Mouse (Mus musculus): Measurements from ENCODE around the gene Rpl12.
"Not testable (repeated sequence)": the region's sequence is repeated elsewhere in the genome, so short reads cannot be mapped to it uniquely, and the experiment has no call there.

The Rpl12 gene

GRCm38 (mm10) chr2:32981725-32982271, 20.4 kb downstream of the Rpl12 start, which contains the start of gene Slc2a8:
Gene Slc2a8 (minus strand): TSS chr2:32982083.
- DNase-seq (ENCODE audit: low spot score), result peak; percentile 47

- no peak for DNase-seq (ENCODE audit: low spot score)
These were observed 21.3 kb downstream of the Rpl12 start for GRCm38 (mm10) chr2:32982700-32983099.

GRCm38 (mm10) chr2:32983617-32984016, 22.3 kb downstream of the Rpl12 start:
- no peak for DNase-seq (ENCODE audit: low spot score)

- DNase-seq (ENCODE audit: low spot score), result no peak
These were observed 24.5 kb downstream of the Rpl12 start for GRCm38 (mm10) chr2:32985844-32986243.

- DNase-seq (ENCODE audit: low spot score), result no peak
These were observed 28.0 kb downstream of the Rpl12 start for GRCm38 (mm10) chr2:32989376-32989775.

GRCm38 (mm10) chr2:32990167-32990832, 28.9 kb downstream of the Rpl12 start:
- no peak for DNase-seq (ENCODE audit: low spot score)

DNA sequence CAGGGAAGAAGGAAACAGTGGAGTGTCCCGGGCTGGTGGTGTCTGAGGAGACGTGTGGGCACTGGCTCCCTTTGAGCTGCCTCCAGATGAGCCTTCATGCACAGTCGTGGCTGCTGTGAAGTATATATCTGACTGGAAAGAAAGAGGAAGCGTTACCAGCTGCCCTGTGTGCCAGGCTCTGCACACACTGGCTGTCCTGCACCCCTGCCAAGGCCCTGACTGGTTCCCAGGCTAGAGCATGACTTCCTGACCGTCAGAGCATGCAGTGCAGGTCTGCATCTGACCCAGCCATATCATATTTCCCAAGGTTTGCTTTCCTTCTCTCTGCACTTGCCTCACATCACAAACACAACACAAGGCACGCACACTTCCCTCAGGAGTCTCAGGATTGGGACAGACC, 30.8 kb downstream of the Rpl12 start:
- DNase-seq (ENCODE audit: low spot score), result no peak

- no peak for DNase-seq (ENCODE audit: low spot score)
These were observed 35.7 kb downstream of the Rpl12 start for GRCm38 (mm10) chr2:32997081-32997480.

- DNase-seq (ENCODE audit: low spot score), result no peak
These were observed 36.4 kb downstream of the Rpl12 start for GRCm38 (mm10) chr2:32997792-32998191.

- DNase-seq (ENCODE audit: low spot score), result no peak
These were observed 38.4 kb downstream of the Rpl12 start for GRCm38 (mm10) chr2:32999752-33000151.

DNA sequence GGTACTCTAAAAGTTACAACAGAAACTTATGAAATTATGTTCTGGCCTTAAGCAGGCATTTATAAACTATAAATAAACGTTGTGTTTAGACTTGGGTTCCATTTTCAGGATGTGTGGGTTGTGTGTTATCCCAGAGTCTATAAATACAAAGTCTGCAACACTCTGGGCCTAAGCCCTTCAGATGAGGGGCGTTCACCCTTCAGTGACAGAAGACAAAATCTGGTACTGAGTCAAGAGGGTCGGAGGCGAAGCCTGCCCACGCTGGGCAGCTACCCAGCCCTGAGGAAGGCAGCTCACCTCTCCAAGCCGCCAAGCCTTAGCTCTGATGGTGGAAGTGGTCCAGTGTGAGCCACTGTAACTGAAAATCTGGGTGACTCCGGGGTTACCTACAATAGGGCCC, 40.8 kb downstream of the Rpl12 start:
- DNase-seq (ENCODE audit: low spot score), result no peak

GRCm38 (mm10) chr2:33005041-33005440, 43.7 kb downstream of the Rpl12 start:
- no peak for DNase-seq (ENCODE audit: low spot score)

DNA sequence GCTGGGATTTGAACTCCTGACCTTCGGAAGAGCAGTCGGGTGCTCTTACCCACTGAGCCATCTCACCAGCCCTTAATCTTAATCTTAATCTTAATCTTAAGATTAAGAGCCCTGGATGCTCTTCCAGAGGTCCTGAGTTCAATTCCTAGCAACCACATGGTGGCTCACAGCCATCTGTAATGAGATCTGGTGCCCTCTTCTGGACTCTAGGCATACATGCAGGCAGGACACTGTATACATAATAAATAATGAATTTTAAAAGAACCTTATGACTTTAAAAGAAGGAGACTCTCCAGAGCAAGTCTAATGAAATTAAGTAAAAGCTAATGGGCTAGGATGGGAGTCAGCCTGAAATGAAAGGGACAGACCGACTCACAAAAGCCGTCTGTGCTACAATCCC, 47.7 kb downstream of the Rpl12 start:
- not testable (repeated sequence) for DNase-seq (ENCODE audit: low spot score)

DNA sequence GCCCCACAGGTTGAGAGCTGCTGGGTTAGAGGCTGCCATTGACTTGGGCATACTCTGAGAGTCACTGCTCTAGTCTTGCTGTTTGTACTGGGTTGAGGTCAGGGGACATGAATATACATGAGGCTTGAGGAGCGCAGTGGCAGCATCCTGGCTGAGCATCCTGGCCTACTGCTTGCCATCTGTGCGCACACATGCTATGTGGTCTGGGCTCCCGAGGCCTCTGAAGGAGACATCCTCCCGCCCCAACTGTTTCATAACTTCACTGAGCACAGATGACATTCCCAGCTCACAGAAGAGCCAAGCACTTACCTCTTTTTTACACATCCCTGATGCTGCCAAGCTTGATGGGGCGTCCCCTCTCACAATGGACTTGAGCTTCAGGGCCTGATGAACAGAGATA, 53.5 kb downstream of the Rpl12 start:
- no peak for DNase-seq (ENCODE audit: low spot score)
